Mouse (Mus musculus) B cell, adult 62 days (primary cell): ENCODE measurements around the gene Lias. TPM values are rescaled to one million over a fixed set of nuclear protein-coding genes. Genes with fewer than 3 reads are reported as not detected.

Source experiments
- total RNA-seq: library from RNA; stranded (reverse); gene quantifications from 4 replicates; pipeline ENCODE4 v1.2.4, GENCODE M21; 2023

Lias gene
- 33.9 to 37.2 TPM (median 35.8 TPM) in 4 replicates for total RNA-seq

DNA sequence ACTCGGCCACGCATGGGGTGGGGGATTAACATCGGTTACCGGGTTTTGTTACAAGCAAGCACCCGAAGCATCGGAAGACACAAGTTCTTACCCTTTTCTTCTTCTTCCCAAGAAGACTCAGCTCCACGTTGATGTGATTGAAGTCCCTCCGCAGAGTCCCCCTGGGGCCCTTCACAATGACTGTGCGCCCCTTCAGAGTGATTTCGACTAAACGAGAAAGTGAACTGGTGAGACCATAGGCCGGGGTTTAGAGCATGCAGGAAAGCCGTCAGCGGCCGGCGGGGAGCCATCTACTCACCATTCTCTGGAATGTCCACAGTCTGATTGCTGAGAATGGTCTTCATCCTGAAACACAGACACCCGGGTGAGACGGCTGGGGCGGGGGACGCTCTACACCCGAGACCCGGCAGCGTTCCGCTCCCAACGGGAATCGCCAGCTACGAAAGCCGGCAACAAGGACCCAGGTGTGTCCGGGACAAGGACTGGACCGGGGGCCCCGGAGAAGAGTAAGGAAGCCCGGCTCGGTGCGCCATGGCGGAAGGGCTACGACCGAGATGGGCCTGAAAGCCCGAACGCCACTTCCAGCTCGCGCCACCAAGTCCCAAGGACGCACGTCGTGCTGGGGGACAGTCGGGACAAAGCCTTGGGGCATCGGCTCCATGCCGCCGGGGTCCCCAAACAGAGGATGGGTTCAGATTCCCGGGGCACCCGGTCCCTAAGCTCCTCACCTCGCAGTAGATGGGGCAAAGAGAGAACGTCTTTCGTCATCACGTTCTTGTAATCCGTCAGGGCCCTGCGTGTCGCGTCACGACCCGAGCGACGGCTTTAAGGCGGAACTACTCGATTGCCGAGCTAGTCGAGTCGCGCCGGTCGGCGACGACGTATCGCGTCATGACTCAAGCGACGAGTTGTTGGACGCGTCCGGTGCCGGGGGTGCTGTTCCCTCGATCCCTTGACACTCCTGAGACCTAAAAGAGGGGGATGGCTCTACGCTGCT, at the start of gene Lias, which contains the start of gene Rpl9:
TSS of gene Lias (plus strand) at position 850 of the 997 bp plus-strand sequence.
TSS of gene Rpl9 (minus strand) at position 797 of the 997 bp plus-strand sequence.

DNA sequence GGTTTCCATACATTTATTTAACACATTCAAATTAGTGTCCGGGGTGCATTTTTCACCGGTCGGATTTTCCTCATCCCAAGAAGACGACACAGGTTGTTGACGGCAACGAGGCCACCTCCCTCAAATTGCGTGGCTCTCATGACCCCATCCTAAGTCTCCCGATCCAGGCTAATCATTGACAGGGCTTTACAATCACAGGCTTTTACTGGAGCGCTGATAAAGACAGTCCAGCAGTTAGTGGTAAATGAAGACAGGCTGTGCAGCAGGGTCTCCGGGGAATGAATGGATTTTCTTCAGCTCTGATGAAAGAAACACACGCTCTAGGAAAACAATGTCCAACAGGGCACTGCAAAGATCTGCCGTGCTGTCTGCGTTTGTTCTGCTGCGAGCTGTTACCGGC, 43.1 kb upstream of the Lias start, which contains the start of gene Klb:
TSS of gene Klb (plus strand) at position 147 of the 400 bp plus-strand sequence.

DNA sequence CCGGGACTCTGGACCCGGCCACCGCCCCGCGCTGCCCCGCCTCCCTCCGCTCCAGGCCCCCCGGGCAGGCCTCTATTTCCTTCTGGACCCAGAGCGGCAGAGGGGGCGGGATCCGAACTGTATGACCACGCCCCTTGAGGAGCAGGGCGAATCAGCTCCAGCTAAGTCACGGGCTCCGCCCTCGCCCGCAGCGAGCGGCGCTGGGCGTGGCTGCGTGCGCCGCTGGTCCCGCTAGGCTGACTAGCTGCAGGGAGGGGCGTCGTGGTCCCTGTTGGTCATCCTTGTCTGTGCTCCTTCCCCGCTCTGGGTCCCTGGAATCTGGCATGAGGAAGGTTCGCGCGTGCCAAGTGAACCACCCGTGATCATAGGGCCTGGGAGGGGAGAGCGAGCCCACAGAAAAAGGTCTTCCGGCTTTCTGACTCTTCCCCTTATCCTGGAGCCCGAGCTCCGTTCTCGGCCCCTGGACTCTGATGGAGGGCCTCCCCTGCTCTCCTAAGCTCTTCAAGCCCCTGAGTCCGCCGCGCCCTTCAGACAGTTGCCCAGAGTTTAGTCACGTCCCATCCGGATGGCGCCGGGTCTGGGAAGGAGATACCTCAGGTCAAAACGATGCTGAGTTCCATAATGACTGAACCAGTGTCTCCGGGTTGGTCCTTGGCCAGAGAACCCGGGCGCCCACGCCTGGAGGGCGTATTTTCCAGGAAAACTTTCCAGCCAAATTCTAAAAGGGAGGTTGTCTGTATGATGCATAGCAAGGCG, 44.7 kb downstream of the Lias start, which contains the start of gene Ugdh:
TSS of gene Ugdh (minus strand) at position 144 of the 756 bp plus-strand sequence.

Other genes starting within 250 kb of the Lias start
- gene Wdr19, start 191.8 kb upstream of the Lias start, total RNA-seq, result 1.3 to 2.3 TPM (median 1.9 TPM) in 4 replicates
- 79.2 to 93.3 TPM (median 87.3 TPM) in 4 replicates for gene Rfc1, start 55.8 kb upstream of the Lias start, total RNA-seq
- gene Klb, start 43.2 kb upstream of the Lias start, total RNA-seq, result not detected in 4 replicates
- 1,968 to 2,272 TPM (median 2,213 TPM) in 4 replicates for gene Rpl9, start 53 bp upstream of the Lias start, total RNA-seq
- 20.2 to 27.4 TPM (median 22.3 TPM) in 4 replicates for gene Ugdh, start 44.5 kb downstream of the Lias start, total RNA-seq
- 8.2 TPM in 1 of 4 replicates, not detected in the others for gene Gm43552, start 101.3 kb downstream of the Lias start, total RNA-seq
- gene Smim14, start 145.7 kb downstream of the Lias start, total RNA-seq, result 354 to 405 TPM (median 379 TPM) in 4 replicates
- 68.0 to 71.4 TPM (median 68.6 TPM) in 4 replicates for gene Ube2k, start 145.7 kb downstream of the Lias start, total RNA-seq